In genomic region chr9:103869276-103869675, GRCm38 (mm10) we compare ENCODE assay signal across 25 mouse cellular contexts.
DNase-seq lines count a peak whose midpoint lies in the region; ATAC-seq and TF ChIP-seq lines count a peak whose summit lies in the region.
"Had no signal": no experiment of that assay in that cellular context is flagged by ENCODE, and none has a peak within 500 bp of the region (broad histone marks: within the 10 kb centered on the region; RNA-seq: fewer than 3 reads in every experiment).

No protein-coding gene starts in this region.

- no peaks in the 10 kb centered on the region for H3K9me3 ChIP-seq in midbrain, postnatal 0 days (ENCODE audit: low read length)
- no peaks in the 10 kb centered on the region for H3K9me3 ChIP-seq in midbrain, embryonic 14.5 days (ENCODE audit: control insufficient read depth, low read length)
- H3K9me3 ChIP-seq in hindbrain, embryonic 16.5 days (ENCODE audit: control insufficient read depth, low read length) = no peaks in the 10 kb centered on the region
- H3K9me3 ChIP-seq: embryonic facial prominence, embryonic 12.5 days; heart, embryonic 13.5 days; limb, embryonic 10.5 days; limb, embryonic 15.5 days; neural tube, embryonic 13.5 days had no signal

- no peak overlapping the region for H3K4me3 ChIP-seq in midbrain, postnatal 0 days (ENCODE audit: low read depth, low read length)
- no peak overlapping the region for H3K4me3 ChIP-seq in midbrain, embryonic 14.5 days (replicated peaks; ENCODE audit: low read depth, low read length)
- no peak overlapping the region for H3K4me3 ChIP-seq in hindbrain, embryonic 16.5 days (ENCODE audit: low read length)
- H3K4me3 ChIP-seq: embryonic facial prominence, embryonic 12.5 days; heart, adult 2 months; heart, embryonic 13.5 days; limb, embryonic 10.5 days; limb, embryonic 15.5 days; liver, embryonic 15.5 days; neural tube, embryonic 13.5 days had no signal

- H3K4me2 ChIP-seq in midbrain, postnatal 0 days (ENCODE audit: low read depth, low read length, poor library complexity, severe bottlenecking) = no peak overlapping the region
- H3K4me2 ChIP-seq in midbrain, embryonic 14.5 days (ENCODE audit: low read length) = no peak overlapping the region
- H3K4me2 ChIP-seq in hindbrain, embryonic 16.5 days (ENCODE audit: low read length) = no peak overlapping the region
- H3K4me2 ChIP-seq: embryonic facial prominence, embryonic 12.5 days; heart, embryonic 13.5 days; hindbrain, embryonic 14.5 days; limb, embryonic 15.5 days; liver, embryonic 15.5 days; lung, embryonic 14.5 days; midbrain, embryonic 11.5 days; neural tube, embryonic 13.5 days had no signal

- peak; percentile 6 for DNase-seq in midbrain, postnatal 0 days (ENCODE audit: low spot score)
- no peak for DNase-seq in midbrain, embryonic 14.5 days
- peak; percentile 73 to 77 for DNase-seq in cerebellum, adult 18-20 months
- DNase-seq in cerebellum, postnatal 10 days = peak; percentile 67 to 83
- DNase-seq in lung, postnatal 36 days = no peak
- no peak for DNase-seq in gastrocnemius, postnatal 36 days
- DNase-seq: adrenal gland, postnatal 25 days; gastrocnemius, postnatal 25 days; heart, adult 2 months; heart, postnatal 10 days; kidney, adult 11 months; kidney, postnatal 25 days; lung, embryonic 14.5 days had no signal

- WGBS in midbrain, postnatal 0 days = 89% methylated on average over 2 of the region's 2 CpGs
- WGBS in midbrain, embryonic 14.5 days = 98% methylated on average over 2 of the region's 2 CpGs
- 94% methylated on average over 2 of the region's 2 CpGs for WGBS in hindbrain, embryonic 16.5 days

- no peak overlapping the region for H3K9ac ChIP-seq in midbrain, postnatal 0 days (replicated peaks; ENCODE audit: low read length, poor library complexity, severe bottlenecking)
- no peak overlapping the region for H3K9ac ChIP-seq in midbrain, embryonic 14.5 days (replicated peaks; ENCODE audit: low read length)
- no peak overlapping the region for H3K9ac ChIP-seq in hindbrain, embryonic 16.5 days (ENCODE audit: low read depth, low read length)
- H3K9ac ChIP-seq: embryonic facial prominence, embryonic 12.5 days; heart, embryonic 13.5 days; hindbrain, embryonic 14.5 days; limb, embryonic 15.5 days; liver, embryonic 15.5 days; lung, embryonic 14.5 days; neural tube, embryonic 13.5 days had no signal

- no peaks in the 10 kb centered on the region for H3K27me3 ChIP-seq in midbrain, postnatal 0 days (ENCODE audit: insufficient read depth, low read length)
- H3K27me3 ChIP-seq in midbrain, embryonic 14.5 days (ENCODE audit: control insufficient read depth, insufficient read depth, low read length) = no peaks in the 10 kb centered on the region
- H3K27me3 ChIP-seq in hindbrain, embryonic 16.5 days (replicated peaks; ENCODE audit: control insufficient read depth, insufficient read depth, low read length) = no peaks in the 10 kb centered on the region
- H3K27me3 ChIP-seq: embryonic facial prominence, embryonic 12.5 days; heart, embryonic 13.5 days; limb, embryonic 15.5 days; liver, embryonic 15.5 days; neural tube, embryonic 13.5 days had no signal

- H3K4me1 ChIP-seq in midbrain, postnatal 0 days (ENCODE audit: insufficient read depth, low read length) = no peaks in the 10 kb centered on the region
- no peaks in the 10 kb centered on the region for H3K4me1 ChIP-seq in midbrain, embryonic 14.5 days (ENCODE audit: control insufficient read depth, insufficient read depth, low read length)
- H3K4me1 ChIP-seq in hindbrain, embryonic 16.5 days (ENCODE audit: control insufficient read depth, insufficient read depth, low read depth, low read length) = no peaks in the 10 kb centered on the region; the same call in 1 of the 2 replicates
- H3K4me1 ChIP-seq: heart, embryonic 13.5 days; limb, embryonic 10.5 days; limb, embryonic 15.5 days; liver, embryonic 15.5 days; neural tube, embryonic 13.5 days had no signal

- no peaks in the 10 kb centered on the region for H3K36me3 ChIP-seq in midbrain, postnatal 0 days (ENCODE audit: insufficient read depth, low read length)
- H3K36me3 ChIP-seq in midbrain, embryonic 14.5 days (ENCODE audit: control insufficient read depth, insufficient read depth, low read length) = no peaks in the 10 kb centered on the region
- no peaks in the 10 kb centered on the region for H3K36me3 ChIP-seq in hindbrain, embryonic 16.5 days (ENCODE audit: control insufficient read depth, insufficient read depth, low read length)
- H3K36me3 ChIP-seq: embryonic facial prominence, embryonic 12.5 days; heart, embryonic 13.5 days; limb, embryonic 10.5 days; limb, embryonic 15.5 days; liver, embryonic 15.5 days; neural tube, embryonic 13.5 days had no signal

- TF ChIP-seq CTCF in midbrain, postnatal 0 days (IDR thresholded peaks at IDR 0.05) = no peak

- H3K27ac ChIP-seq in midbrain, postnatal 0 days (ENCODE audit: low read depth, low read length) = no peak overlapping the region
- no peak overlapping the region for H3K27ac ChIP-seq in midbrain, embryonic 14.5 days (replicated peaks; ENCODE audit: low read depth, low read length)
- no peak overlapping the region for H3K27ac ChIP-seq in hindbrain, embryonic 16.5 days (ENCODE audit: low read depth, low read length)
- H3K27ac ChIP-seq: embryonic facial prominence, embryonic 12.5 days; heart, adult 2 months; heart, embryonic 13.5 days; hindbrain, embryonic 14.5 days; limb, embryonic 10.5 days; limb, embryonic 15.5 days; liver, embryonic 15.5 days; neural tube, embryonic 13.5 days had no signal

- intact Hi-C loops in gastrocnemius, postnatal 36 days (cut with DNase I) = no loop called here

- no peak for ATAC-seq in midbrain, postnatal 0 days (ENCODE audit: low FRiP score)
- no peak for ATAC-seq in midbrain, embryonic 14.5 days (ENCODE audit: low FRiP score, low TSS enrichment)
- no peak for ATAC-seq in hindbrain, embryonic 16.5 days
- ATAC-seq: CD4-positive, CD25-positive, alpha-beta regulatory T cell, adult 4 months; forebrain, embryonic 14.5 days; inflammation-experienced regulatory T-cells, adult 6 months had no signal

Comparison
In these comparisons a context has a peak if more than half of its experiments do, and no peak if none do; other contexts are left out.
1. DNase-seq: peak in midbrain, postnatal 0 days (single experiment), cerebellum, adult 18-20 months (2 of 2) and cerebellum, postnatal 10 days (2 of 2); none in midbrain, embryonic 14.5 days (single experiment), lung, postnatal 36 days (single experiment) and gastrocnemius, postnatal 36 days (0 of 2).